Mouse (Mus musculus) lung, adult 2 months (tissue): ENCODE results near the gene Lhfpl5. TPM values are rescaled to one million over a fixed set of nuclear protein-coding genes. Genes with fewer than 3 reads are reported as not detected.

Source experiments
- DNase-seq: peaks from one replicate; pipeline ENCODE4 v3.0.0; 2022
- H3K4me1 ChIP-seq: fragments of 200-500 bp; 2 replicates; pipeline ENCODE4 v1.6.1; 2011; ENCODE audit warnings: low read length; ENCODE audit not compliant: control insufficient read depth, insufficient read depth
- H3K4me3 ChIP-seq: fragments of 200-500 bp; replicated peaks from 2 replicates; pipeline ENCODE3; 2011; ENCODE audit warnings: low read depth, mild to moderate bottlenecking, control low read depth, low read length; ENCODE audit errors: extremely low read depth
- CTCF ChIP-seq: fragments of 200-500 bp; IDR thresholded peaks from 2 replicates; pipeline ENCODE4 v1.5.1; 2011; ENCODE audit warnings: mild to moderate bottlenecking, low read length, control low read depth; ENCODE audit not compliant: insufficient read depth
- POLR2A ChIP-seq: fragments of 200-500 bp; IDR thresholded peaks from 2 replicates; pipeline ENCODE4 v1.6.1; 2011; ENCODE audit warnings: low read depth, mild to moderate bottlenecking, control low read depth, low read length, borderline replicate concordance; ENCODE audit errors: extremely low read depth
- WGBS: fragments of 180-500 bp; shearing (Covaris S2); methylation state at CpG from one replicate; pipeline ENCODE4 v1.1.7; 2018; 5-methylcytosine and 5-hydroxymethylcytosine counted together
- polyA plus RNA-seq: library from polyadenylated mRNA; depleted of rRNA; stranded (reverse); fragments of >200 nt; gene quantifications from 2 replicates; pipeline ENCODE4 v1.2.3, GENCODE M21; 2012; rRNA removed

Lhfpl5 gene
- polyA plus RNA-seq, 1 experiment, result not detected

- peaks cover 11% of the 10 kb centered on the region for H3K4me1 ChIP-seq
- no peak overlapping the region for H3K4me3 ChIP-seq
- WGBS, result 84% methylated on average over 1 of the region's 1 CpGs
- TF ChIP-seq CTCF (no peak), POLR2A (no peak)
- DNase-seq, result no peak
Observed at GRCm38 (mm10) chr17:28618775-28619174, 43.3 kb downstream of the Lhfpl5 start.

GRCm38 (mm10) chr17:28621381-28622299, 46.2 kb downstream of the Lhfpl5 start:
- peak; percentile 61 for DNase-seq
- under 1% methylated on average over 76 of the region's 78 CpGs for WGBS
- TF ChIP-seq POLR2A (peak; percentile 23; the same call in 1 of the 2 replicates), CTCF (no peak)
- Histone ChIP-seq H3K4me3 (peak overlapping the region; percentile 95), H3K4me1 (peaks cover 5% of the 10 kb centered on the region)

- Histone ChIP-seq H3K4me1 (peaks cover 5% of the 10 kb centered on the region), H3K4me3 (peak within 1 kb of the TSS; percentile 95)
- WGBS, result under 1% methylated on average over 52 of the region's 53 CpGs
- TF ChIP-seq CTCF (no peak), POLR2A (peak; percentile 57; the same call in 1 of the 2 replicates)
- peak; percentile 86 for DNase-seq
Observed at GRCm38 (mm10) chr17:28622300-28622759, 46.9 kb downstream of the Lhfpl5 start, which contains the start of gene Srpk1. Gene Srpk1, minus strand, starts transcription at chr17:28622709.

GRCm38 (mm10) chr17:28624841-28625240, 49.4 kb downstream of the Lhfpl5 start:
- no peak overlapping the region for H3K4me3 ChIP-seq
- no peak for DNase-seq
- H3K4me1 ChIP-seq, result peaks cover 5% of the 10 kb centered on the region
- WGBS, result 58% methylated on average over 2 of the region's 2 CpGs
- TF ChIP-seq CTCF, result no peak
- no peak for TF ChIP-seq POLR2A

- no peak for DNase-seq
- Histone ChIP-seq H3K4me1 (peaks cover 5% of the 10 kb centered on the region), H3K4me3 (no peak overlapping the region)
- 74% methylated on average over 15 of the region's 15 CpGs for WGBS
- no peak for TF ChIP-seq POLR2A
- TF ChIP-seq CTCF, result no peak
Observed at GRCm38 (mm10) chr17:28625327-28625726, 49.9 kb downstream of the Lhfpl5 start.

DNA sequence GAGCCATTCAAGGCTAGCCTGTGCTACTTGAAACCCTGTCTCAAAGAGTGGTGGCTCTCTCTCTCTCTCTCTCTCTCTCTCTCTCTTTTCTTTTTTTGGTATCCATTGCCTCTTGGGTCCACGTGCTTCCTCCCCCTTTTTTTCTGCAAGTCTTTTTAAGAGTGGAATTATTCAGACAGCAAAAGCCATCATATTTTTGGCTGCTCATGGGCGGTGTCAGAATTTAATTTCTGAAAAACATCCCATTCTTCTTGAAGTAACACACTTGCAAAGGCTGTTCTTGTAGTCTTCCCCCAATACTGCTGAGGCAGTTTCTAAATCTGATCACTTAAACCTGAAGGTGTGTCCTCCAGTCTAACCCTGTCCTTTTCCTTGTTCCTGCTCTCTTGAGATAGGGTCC, 51.5 kb downstream of the Lhfpl5 start:
- Histone ChIP-seq H3K4me1 (no peaks in the 10 kb centered on the region), H3K4me3 (no peak overlapping the region)
- TF ChIP-seq CTCF (no peak), POLR2A (no peak)
- 79% methylated on average over 2 of the region's 2 CpGs for WGBS
- no peak for DNase-seq

DNA sequence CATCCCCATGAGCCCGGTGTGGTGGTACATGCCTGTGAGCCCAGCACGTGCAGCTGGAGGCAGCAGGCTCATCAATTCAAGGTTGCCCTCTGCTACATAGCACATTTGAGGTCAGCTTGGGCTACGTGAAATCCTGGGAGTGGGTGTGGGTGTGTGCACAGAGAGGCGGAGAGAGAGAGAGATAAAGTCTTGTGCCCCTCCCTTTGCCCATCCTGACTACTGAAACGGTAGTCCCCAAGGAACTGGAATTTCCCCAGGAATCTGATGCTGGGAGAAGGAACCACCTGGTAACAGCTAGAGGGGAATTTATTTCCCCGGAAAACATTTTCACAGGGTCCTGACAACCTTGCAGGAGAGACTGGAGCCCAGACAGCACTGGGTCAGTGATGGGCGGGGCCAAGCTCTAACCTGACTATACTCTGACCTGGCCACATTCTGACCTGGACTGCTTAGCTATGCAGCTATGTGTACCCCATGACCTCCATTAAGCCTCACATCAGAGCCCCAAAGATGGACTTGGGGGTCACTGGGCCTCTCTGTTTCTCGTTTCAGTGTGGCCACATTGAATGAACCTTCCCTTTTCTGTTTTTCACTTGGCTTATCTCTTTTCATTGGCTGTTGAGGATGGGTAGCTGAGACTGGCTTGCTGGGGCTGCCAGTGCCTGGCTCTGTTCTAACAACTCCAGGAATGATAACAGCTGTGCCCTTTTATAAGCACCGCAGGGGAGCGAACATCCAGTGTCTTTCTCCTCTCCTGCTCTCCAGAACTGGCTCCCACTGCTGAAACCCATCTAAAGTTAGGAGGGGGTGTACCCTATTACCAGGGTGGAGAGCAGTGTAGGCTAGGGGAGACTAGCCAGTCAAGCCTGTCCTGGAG, 53.0 kb downstream of the Lhfpl5 start:
- WGBS, result 49% methylated on average over 10 of the region's 10 CpGs
- TF ChIP-seq CTCF, result no peak
- TF ChIP-seq POLR2A, result no peak

GRCm38 (mm10) chr17:28629125-28629524, 53.7 kb downstream of the Lhfpl5 start:
- Histone ChIP-seq H3K4me3 (no peak overlapping the region), H3K4me1 (no peaks in the 10 kb centered on the region)
- WGBS, result 54% methylated on average over 3 of the region's 3 CpGs
- no peak for DNase-seq
- TF ChIP-seq POLR2A, result no peak
- no peak for TF ChIP-seq CTCF

More for the DNA sequence above, 53.0 kb downstream of the Lhfpl5 start:
- DNase-seq, result no peak
- no peak overlapping the region for H3K4me3 ChIP-seq
- no peaks in the 10 kb centered on the region for H3K4me1 ChIP-seq

Other genes starting within 250 kb of the Lhfpl5 start
- gene Rpl10a, start 247.2 kb upstream of the Lhfpl5 start, polyA plus RNA-seq, result 1,664 and 1,938 TPM in 2 replicates
- 28.1 and 30.7 TPM in 2 replicates for gene Tead3, start 224.8 kb upstream of the Lhfpl5 start, polyA plus RNA-seq
- gene Tulp1, start 210.4 kb upstream of the Lhfpl5 start, polyA plus RNA-seq, result 7.0 and 7.2 TPM in 2 replicates
- 8.8 and 14.8 TPM in 2 replicates for gene Fkbp5, start 58.1 kb upstream of the Lhfpl5 start, polyA plus RNA-seq
- not detected in 2 replicates for gene Armc12, start 44.8 kb upstream of the Lhfpl5 start, polyA plus RNA-seq
- gene Clpsl2, start 26.2 kb upstream of the Lhfpl5 start, polyA plus RNA-seq, result not detected in 2 replicates
- gene Clps, start 14.9 kb upstream of the Lhfpl5 start, polyA plus RNA-seq, result 1.8 and 16.1 TPM in 2 replicates
- 14.0 and 24.0 TPM in 2 replicates for gene Srpk1, start 47.1 kb downstream of the Lhfpl5 start, polyA plus RNA-seq
- 0.40 and 1.2 TPM in 2 replicates for gene Slc26a8, start 114.6 kb downstream of the Lhfpl5 start, polyA plus RNA-seq
- 74.3 and 97.5 TPM in 2 replicates for gene Mapk14, start 115.7 kb downstream of the Lhfpl5 start, polyA plus RNA-seq
- gene AC170998.1, start 150.4 kb downstream of the Lhfpl5 start, polyA plus RNA-seq, result 0.77 and 1.5 TPM in 2 replicates
- 13.8 and 19.4 TPM in 2 replicates for gene Mapk13, start 193.7 kb downstream of the Lhfpl5 start, polyA plus RNA-seq
- 24.7 and 26.3 TPM in 2 replicates for gene Brpf3, start 225.4 kb downstream of the Lhfpl5 start, polyA plus RNA-seq